Mouse (Mus musculus) retina, embryonic 14.5 days (tissue): Measurements from ENCODE around the gene Prop1.
A peak's percentile ranks its signal among the peaks of the same experiment; 100 is the strongest.

Experiments
- DNase-seq: peaks from one replicate; pipeline ENCODE4 v3.0.0-alpha.2; 2015; ENCODE audit warnings: low spot score

The Prop1 gene

DNA sequence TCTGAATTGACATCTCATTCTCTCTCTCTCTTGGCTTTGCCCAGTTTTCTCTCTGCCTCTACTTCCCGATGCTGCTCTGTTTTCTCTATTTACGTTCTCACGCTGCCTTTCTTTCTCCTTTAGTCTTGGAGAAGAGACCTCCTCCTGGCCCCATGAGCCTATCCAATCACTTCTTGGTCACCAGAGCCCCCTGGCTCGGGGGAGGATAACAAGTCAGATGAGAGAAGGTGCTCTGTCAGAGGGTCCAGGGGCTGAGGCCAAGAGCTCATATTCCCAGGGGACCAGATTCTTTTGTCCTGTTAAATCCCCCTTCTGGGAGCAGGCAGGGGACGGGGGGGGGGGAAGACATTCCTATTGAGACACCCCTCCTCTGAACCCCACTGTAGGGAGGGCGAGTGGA lies at the start of gene Prop1:
TSS of gene Prop1 (minus strand) at position 101 of the 400 bp plus-strand sequence.
- DNase-seq: no peak

DNA sequence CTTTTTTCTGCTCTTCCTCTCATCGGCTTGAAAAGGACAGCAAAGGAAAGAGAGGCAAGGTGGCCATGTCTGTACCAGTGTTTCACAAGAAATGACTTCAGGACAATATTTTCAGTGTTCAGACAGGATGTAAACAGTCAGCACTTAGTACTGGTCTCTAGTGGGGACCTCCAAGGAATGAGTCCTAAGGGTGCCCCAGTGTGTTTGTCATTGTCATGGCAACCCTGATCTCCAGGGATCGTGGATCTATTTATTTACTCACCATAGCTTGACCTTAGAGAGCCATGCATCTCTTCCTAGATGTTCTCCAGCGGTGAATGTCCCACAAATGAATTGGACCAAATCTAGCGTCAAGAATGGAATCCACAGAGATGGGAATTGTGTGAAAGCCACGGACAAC lies 49.7 kb upstream of the Prop1 start, which contains the start of gene Olfr51:
TSS of gene Olfr51 (plus strand) at position 301 of the 400 bp plus-strand sequence.
- DNase-seq: no peak

DNA sequence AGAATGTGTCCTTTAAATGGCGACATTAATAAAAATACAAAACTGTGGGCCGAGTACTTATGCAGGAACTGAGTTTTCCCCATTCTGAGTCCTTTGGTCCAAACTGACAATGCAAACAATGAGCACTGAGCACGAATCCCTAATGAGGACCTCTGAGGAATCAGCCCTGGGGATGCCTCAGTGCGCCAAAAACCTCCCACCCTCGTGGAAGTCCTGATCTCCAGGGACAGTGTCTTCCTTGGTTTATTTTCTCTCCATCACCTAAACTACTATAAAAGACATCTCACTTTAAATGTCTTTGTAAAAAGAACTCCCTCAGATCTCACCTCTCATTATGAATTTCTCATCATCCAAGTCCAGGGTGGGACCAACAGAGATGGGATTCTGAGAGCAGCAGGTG lies 28.1 kb upstream of the Prop1 start, which contains the start of gene Olfr1377:
TSS of gene Olfr1377 (plus strand) at position 301 of the 400 bp plus-strand sequence.
- DNase-seq: no peak

DNA sequence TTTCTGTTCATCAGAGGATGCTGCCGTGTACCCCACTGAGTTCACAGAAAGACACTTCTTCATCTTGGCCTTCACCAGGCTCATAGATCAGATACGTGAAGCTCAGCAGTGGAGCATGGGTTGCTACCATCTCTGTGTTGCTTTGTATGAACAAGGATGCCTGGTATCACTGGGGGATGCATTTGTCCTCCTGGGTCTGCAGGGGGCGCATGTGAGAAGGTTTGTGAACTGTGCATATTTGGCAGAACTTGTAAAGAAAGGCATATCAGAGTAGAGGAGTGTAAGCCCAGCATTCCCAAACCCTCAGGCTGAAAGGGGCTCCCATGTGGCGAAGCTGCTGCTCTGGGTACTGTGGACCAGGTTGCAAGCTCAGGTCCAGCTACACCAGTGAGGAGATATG lies 23.7 kb upstream of the Prop1 start:
- peak; percentile 19 for DNase-seq

DNA sequence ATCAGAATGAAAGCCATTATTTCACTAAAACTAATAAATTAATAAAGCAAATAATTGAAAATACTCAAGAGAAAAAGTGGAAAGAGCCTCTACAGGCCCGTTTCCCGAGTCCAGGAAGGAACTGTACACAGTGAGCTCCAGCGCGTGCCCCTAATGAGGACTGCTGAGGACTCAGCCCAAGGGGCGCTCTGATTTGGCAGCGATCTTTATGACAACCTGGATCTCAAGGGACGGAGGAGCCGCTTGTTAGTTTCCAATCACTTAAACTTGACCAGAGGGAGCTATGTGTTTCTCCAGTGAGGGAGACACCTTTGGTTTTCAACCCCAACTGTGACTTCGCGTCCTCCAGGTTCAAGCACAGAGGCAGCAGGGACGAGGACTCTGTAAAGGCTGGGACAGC lies 12.7 kb upstream of the Prop1 start, which contains the start of gene Olfr1378:
TSS of gene Olfr1378 (plus strand) at position 301 of the 400 bp plus-strand sequence.
- no peak for DNase-seq

DNA sequence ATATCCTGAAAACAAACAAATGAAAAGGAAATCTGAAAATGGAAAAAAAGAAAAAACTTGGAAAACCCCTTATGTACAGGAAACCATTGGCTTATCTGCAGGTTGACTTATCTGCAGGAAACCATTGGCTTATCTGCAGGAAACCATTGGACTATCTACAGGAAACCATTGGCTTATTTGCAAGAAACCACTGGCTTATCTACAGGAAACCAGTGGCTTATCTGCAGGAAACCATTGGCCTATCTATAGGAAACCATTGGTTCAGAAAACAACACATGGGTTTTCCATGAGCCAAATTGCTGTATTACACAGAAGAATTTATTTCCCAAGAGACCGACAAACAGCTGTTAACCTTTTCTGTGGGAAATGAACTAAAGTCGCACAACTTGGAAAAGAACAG lies 11.3 kb upstream of the Prop1 start:
- no peak for DNase-seq

DNA sequence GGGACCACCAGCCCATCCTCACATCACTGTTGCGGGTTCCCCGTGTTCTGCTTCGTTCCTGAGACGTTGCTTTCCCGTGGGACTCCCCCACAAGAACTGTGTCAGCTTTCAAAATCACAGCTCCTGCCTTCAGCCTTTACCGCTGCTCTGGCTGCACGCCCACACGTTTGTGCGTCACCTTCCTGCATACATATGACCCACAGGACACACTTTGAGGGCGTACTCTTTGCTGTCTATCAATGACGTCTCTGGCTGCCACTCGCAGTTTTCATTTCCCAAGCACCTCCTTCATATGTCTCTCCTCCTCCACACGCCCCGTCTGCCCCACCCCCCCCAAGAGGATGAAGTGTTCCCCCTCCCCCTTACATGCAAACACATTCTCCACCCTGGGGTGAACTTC lies 1.3 kb downstream of the Prop1 start:
- DNase-seq: no peak

DNA sequence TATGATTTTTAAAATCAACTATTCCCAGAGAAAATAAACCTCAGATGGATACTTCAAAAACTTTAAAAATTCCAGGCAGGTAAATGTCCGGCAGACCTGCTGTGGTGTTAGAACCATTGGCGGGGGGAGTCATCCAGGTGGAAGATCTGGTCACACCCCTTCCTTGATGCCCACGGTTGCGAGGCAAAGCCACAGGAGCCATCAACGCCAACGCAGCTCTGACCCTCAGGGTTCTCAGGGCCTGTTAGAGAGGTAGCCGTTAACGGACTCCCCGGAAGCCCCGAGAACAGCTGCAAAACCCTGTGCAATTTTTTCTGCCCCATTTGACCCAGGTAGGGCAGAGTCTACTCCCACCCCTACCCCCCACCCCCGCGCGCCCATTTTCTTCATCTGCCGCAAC lies 10.1 kb downstream of the Prop1 start, which contains the start of gene 4933414I15Rik:
TSS of gene 4933414I15Rik (minus strand) at position 260 of the 400 bp plus-strand sequence.
- DNase-seq: no peak

DNA sequence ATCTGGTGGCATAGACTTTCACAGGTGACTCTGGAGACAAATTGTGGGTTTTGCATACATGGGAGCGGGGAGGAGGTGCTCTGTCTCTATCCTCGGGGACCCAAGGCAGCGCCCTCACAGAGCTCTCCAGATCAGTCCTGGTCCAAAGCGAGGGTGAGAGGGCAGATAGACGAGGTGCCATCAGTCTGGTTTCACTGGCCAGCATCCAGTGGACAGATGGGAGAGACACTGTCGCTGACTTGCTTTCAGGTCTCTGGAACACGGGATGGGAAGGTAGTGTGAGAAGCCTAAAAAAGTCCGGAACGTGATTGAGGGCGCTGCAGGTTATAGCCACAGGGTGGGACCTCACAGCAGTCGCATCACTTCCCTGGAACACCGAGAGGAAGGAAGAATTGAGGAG lies 11.2 kb downstream of the Prop1 start:
- no peak for DNase-seq

DNA sequence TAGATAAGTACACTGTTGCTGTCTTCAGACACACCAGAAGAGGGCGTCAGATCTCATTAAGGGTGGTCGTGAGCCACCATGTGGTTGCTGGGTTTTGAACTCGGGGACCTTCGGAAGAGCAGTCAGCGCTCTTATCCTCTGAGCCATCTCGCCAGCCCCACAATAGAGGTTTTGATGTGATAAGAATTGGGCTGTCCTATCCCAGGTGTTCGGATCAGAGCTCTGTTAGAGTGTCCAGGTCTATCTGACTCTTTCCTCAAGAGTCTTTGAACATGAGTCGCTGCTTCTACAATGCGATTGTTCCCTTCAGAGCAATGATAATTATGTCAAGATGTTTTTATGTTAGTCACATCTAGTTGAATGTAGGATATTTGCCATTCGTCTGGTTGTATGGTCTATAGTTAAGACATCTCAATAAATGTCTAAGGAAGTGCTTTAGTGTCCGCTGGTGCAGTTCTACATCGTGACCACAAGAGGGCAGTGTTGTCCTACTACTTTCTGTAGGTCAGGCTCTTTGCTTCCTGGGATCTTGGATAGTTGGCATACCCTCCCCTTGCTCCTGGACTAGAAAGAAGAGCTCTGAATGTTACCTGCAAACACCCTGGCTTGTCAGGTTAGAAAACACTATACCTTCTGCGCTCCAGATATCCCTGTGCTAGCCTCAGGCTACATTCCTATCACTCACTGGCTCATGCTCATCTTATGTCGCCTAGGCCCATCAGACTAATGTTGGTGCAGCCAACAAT lies 13.8 kb downstream of the Prop1 start:
- DNase-seq: peak; percentile 88

DNA sequence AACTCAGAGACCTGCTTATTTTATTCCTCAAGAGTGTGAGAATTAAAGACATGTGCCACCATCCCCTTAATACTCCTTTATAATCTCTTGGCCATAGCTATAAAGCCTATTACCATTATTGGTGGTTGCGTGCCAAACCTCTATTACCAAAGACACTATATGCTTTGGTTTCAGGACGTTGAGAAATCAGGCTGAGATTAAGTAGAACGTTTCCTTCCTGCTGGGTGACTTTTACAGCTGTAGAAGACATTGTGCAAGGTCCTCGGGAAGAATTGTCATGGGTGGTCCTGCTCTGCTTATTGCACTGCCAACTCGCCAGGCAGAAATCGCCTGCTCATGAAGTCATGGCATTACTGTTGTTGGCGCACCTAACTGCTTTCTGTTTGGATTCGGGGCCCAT lies 15.1 kb downstream of the Prop1 start:
- no peak for DNase-seq

DNA sequence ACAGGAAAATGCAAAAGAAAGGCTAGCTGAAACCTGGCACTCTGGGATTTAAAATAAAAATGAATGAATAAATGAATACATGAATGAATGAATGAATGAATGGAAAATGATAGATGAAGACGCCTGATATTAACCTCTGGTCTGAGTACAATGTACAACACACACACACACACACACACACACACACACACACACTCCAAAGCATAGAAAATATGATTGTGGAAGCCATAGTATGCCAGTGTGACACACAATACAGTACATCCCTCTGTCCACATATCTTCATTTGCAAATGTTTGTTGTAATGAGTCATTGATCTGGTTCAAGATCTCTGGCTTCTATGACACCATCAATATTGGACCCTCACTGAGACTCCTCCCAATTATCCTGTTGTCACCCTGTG lies 21.5 kb downstream of the Prop1 start:
- DNase-seq: no peak

DNA sequence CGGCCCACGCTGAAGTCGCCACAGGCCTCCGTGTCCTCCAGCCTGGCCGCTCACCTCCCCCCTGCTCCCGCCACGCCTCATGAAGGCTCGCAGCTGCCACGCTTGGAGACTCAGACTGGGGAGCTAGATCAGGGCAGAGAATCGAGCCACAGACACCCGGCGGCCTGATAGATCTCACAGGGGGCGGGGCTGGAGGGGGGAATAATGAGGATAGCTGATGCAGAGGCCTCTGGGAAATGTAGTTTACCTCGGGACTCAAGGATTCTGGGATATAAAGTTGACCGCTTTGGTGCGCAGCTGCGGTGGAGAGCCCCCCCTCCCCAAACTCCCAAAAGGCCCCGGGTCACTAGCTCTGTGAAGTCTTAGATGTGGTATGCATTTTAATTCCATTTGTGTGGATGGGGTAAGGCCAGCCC lies 22.1 kb downstream of the Prop1 start, which contains the start of gene Zfp354b:
TSS of gene Zfp354b (minus strand) at position 183 of the 416 bp plus-strand sequence.
- DNase-seq: peak; percentile 90

DNA sequence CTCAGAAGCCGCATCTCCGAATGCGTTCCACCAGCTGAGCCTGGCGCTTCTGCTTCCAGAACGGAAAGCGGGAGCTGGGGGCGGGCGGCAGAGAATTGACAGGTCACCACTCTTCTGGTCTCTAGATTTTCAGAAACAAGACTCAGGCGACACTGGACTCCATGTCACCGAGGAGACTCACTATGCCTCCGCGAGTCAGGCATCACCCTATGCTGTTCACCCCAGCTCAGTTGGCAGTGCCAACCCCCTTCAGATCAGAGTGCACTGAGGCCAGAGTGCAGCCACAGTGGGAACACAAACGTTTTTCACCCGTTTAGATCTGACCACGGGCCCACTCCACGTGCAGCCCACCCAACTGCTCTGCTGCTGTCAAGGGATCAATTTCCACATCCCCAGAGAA lies 22.5 kb downstream of the Prop1 start:
- no peak for DNase-seq

DNA sequence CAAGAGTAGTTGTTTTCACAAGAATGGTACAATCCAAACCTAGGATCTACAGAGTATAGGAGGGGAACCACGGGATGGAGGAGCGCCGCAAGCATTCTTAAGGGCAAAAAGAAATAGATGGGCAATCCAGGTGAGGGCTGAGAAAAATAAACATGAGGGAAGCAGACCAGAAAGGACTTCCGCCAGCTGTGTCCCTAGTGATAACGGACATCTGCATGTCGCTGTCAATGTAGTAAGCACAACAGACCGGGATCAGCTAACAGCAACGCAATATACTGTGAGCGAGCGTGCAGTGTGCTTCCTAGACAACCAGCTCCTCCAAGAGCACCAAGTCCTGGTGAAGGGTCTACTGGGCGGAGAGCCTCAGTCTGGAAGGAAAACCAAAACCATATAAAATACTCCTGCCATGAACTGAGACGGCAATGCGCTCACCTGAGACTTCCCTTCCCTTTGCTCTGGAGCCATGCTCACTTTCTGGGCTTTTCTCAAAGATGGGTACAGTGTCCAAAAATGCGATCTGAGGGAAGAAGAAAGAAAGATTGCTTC lies 23.0 kb downstream of the Prop1 start:
- peak; percentile 10 for DNase-seq

DNA sequence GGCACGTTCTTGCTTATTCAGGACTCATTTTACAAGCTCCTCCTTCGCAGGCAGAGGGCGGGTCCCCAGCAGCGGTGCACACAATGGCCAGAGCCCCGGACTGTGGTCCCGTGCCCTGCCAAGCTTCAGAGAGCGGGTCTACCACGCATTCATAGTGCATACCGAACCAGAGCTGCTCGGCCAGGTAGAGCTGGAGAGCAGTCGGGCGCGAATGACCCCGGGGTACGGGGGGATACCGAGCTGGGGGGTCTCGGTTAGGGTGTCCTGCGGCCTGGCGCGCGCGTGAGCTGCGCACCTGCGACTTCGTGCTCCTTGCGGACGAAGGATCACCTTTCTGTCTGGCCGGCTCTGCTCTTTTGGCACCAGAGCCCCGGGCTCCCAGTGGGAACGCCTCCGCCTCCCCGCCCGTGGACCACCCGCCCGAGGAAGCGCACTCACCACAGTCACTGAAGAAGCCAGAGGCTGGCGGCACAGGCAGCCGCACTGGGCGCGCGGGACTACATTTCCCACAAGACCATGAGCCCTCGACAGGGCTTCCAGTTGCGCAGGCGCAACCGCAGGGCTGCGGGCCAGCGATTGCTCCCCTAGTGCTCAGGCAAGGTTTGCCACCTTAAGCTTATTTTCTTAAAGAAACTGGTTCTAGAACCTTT lies 37.8 kb downstream of the Prop1 start, which contains the start of gene Zfp2:
TSS of gene Zfp2 (minus strand) at position 495 of the 650 bp plus-strand sequence.
- peak; percentile 94 for DNase-seq

DNA sequence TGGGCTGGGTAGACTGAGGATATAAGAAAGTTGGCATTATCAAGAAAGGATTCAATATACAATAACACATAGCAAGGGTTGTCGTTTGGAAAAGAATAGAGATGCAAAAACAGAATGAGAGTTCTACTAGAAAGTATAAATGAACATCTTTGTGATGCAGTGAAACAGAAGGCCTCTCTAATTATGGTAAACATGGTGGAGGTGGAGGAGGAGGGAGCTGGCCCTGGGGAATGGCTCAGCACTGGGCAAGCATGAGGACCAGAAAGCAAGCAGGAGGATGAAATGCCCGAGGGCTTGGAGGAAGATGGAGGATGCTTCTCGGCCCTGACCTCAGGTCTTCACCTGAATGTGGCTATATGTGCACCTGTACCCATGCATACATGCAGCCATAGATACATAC lies 39.1 kb downstream of the Prop1 start:
- DNase-seq: no peak

DNA sequence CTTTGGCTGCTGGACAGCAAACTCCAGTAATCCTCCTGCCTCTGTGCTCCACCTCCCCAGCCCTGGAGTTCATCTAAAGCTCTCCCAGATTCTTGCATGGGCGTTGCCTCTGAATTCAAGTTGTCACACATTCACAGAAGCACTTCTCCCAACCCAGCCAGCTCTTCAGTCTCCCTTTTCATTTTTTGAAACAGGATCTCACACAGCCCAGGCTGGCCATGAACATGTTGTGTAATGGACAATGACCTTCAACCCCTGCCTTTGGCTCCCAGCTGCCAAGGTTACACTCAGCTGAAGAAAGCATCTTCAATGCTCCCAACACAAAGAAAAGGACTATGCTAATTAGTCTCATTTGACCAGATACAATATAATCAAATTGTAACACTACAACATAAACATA lies 40.3 kb downstream of the Prop1 start:
- DNase-seq: no peak

DNA sequence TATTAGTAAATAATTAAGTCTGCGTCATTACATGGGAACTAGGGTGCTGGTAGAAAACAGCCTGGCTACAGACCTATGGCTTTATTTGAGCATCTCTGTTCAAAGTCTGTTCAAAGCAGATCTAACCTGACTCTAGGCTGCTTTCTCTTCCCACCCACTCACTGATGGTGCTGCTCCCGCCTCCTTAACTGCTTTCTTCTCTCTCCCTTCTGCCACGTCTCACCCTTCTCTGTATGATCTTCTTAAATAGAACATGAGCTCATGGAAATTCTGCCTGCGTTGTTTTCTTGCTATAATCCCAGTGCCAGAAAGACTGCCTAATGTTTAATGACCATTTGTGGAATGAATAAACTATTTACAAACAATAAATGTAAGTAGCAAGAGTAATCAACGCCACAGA lies 45.4 kb downstream of the Prop1 start:
- no peak for DNase-seq
